Mouse (Mus musculus) ES-Bruce4 (cell line): ENCODE measurements around the gene Oxtr. TPM values are rescaled to one million over a fixed set of nuclear protein-coding genes. Genes with fewer than 3 reads are reported as not detected.
A peak's percentile ranks its signal among the peaks of the same experiment; 100 is the strongest.

Experiments used
- H3K27ac ChIP-seq: 2 replicates; pipeline ENCODE4 v1.5.1; 2012; ENCODE audit warnings: low read length, inconsistent platforms; ENCODE audit not compliant: insufficient read depth
- H3K27me3 ChIP-seq: 2 replicates; pipeline ENCODE4 v1.6.1; 2012; ENCODE audit warnings: mild to moderate bottlenecking, low read length, inconsistent platforms; ENCODE audit not compliant: control insufficient read depth, poor library complexity, insufficient read depth, severe bottlenecking
- H3K36me3 ChIP-seq: 2 replicates; pipeline ENCODE4 v1.6.1; 2012; ENCODE audit warnings: inconsistent platforms, mild to moderate bottlenecking, low read length, moderate library complexity; ENCODE audit not compliant: control insufficient read depth, poor library complexity, insufficient read depth, severe bottlenecking
- H3K4me1 ChIP-seq: one replicate; pipeline ENCODE4 v1.8.1; 2011; ENCODE audit warnings: low read length; ENCODE audit not compliant: control insufficient read depth, insufficient read depth
- H3K4me3 ChIP-seq: 2 replicates; pipeline ENCODE4 v1.5.1; 2011; ENCODE audit warnings: low read depth, mild to moderate bottlenecking, low read length
- H3K9ac ChIP-seq: 2 replicates; pipeline ENCODE4 v1.6.1; 2012; ENCODE audit warnings: low read depth, mild to moderate bottlenecking, inconsistent platforms; ENCODE audit not compliant: poor library complexity, severe bottlenecking
- H3K9me3 ChIP-seq: replicated peaks from 2 replicates; pipeline ENCODE4 v1.6.1; 2012; ENCODE audit warnings: mild to moderate bottlenecking, low read length, inconsistent platforms; ENCODE audit not compliant: control insufficient read depth, poor library complexity, insufficient read depth, severe bottlenecking
- CTCF ChIP-seq: IDR thresholded peaks from one replicate; pipeline ENCODE4 v1.8.1; 2011; ENCODE audit warnings: low read depth, low read length
- EP300 ChIP-seq: IDR thresholded peaks from 2 replicates; pipeline ENCODE4 v1.6.1; 2011; ENCODE audit warnings: low read depth, low read length; ENCODE audit not compliant: insufficient read depth
- POLR2A ChIP-seq: IDR thresholded peaks from one replicate; pipeline ENCODE4 v1.8.1; 2011; ENCODE audit warnings: low read length; ENCODE audit not compliant: insufficient read depth
- polyA plus RNA-seq: library from polyadenylated mRNA; stranded (reverse); fragments of >200 nt; gene quantifications from 2 replicates; pipeline ENCODE4 v1.2.4, GENCODE M21; 2011; ENCODE audit warnings: low read depth; ENCODE audit not compliant: missing spikeins, insufficient read depth, insufficient read length

Oxtr gene
- polyA plus RNA-seq, result 0.16 TPM in 1 of 2 replicates, not detected in the other

DNA sequence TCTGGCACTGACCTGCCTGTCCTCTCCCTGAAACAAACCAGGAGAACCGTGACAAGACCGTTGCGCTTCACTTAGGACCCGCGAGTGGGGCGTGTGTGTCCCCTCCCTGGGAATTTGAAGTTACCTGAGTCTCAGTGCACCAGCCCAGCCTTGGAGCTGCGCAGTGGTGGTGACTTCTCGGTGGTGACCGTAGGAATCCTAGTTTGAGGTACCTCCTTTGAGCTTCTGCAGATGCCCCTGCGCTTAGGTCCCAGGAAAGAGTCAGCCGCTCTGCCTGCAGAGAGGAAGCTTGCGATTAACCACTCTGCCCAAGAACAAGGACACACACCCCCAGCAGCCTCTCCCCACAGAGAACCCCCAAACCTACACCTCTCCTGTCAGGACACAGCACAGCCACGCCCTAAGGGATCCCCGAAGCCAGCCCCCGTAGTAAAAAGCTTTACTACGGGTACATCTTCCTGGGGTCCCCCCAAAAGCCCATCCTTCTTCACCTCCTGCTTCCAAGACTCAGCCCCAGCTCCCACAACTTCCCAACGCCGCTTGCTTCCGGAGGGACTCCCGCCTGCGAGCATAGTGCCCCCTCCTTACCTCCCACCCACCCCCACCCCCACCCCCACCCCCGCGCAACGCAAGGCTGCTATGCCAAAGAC is at the start of gene Oxtr:
Oxtr (minus strand) TSS at position 34 of the 650 bp plus-strand sequence.
- H3K27me3 ChIP-seq, result peaks cover 3% of the 10 kb centered on the region; the same call in 1 of the 2 replicates
- H3K4me3 ChIP-seq, result peak within 1 kb of the TSS; percentile 34
- H3K27ac ChIP-seq, result no peak within 1 kb of the TSS
- H3K9ac ChIP-seq, result no peak within 1 kb of the TSS
- TF ChIP-seq EP300 (no peak), POLR2A (no peak), CTCF (no peak)
- no peaks in the 10 kb centered on the region for H3K36me3 ChIP-seq
- H3K4me1 ChIP-seq, result no peaks in the 10 kb centered on the region
- no peaks in the 10 kb centered on the region for H3K9me3 ChIP-seq

- Histone ChIP-seq H3K36me3 (no peaks in the 10 kb centered on the region), H3K27ac (no peak overlapping the region), H3K4me3 (no peak overlapping the region), H3K27me3 (no peaks in the 10 kb centered on the region), H3K9me3 (no peaks in the 10 kb centered on the region), H3K4me1 (no peaks in the 10 kb centered on the region), H3K9ac (no peak overlapping the region)
- TF ChIP-seq CTCF (no peak), POLR2A (no peak), EP300 (no peak)
Observed at GRCm38 (mm10) chr6:112525434-112525833, 35.7 kb upstream of the Oxtr start.

DNA sequence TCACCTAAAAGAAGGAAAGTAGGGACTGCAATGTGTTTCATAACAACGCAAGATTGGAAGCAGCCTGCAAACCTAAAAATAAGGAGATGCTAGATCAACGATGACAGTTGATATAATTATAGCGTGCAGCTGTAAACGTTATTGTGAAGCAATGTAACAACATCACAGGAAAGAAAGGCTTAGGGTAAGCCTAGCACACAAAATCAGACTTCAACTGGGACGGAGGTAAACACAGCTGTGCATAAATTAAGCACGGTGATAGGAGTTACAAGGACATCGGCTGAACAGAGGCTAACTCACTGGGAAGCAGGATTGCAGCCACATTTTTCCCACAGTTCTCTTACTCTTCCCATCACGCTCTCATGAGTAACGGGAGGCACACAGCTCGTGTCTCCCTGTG is 34.7 kb upstream of the Oxtr start:
- TF ChIP-seq CTCF (no peak), POLR2A (no peak), EP300 (no peak)
- Histone ChIP-seq H3K9ac (no peak overlapping the region), H3K36me3 (no peaks in the 10 kb centered on the region), H3K27ac (no peak overlapping the region), H3K27me3 (no peaks in the 10 kb centered on the region), H3K9me3 (no peaks in the 10 kb centered on the region), H3K4me3 (no peak overlapping the region), H3K4me1 (no peaks in the 10 kb centered on the region)

DNA sequence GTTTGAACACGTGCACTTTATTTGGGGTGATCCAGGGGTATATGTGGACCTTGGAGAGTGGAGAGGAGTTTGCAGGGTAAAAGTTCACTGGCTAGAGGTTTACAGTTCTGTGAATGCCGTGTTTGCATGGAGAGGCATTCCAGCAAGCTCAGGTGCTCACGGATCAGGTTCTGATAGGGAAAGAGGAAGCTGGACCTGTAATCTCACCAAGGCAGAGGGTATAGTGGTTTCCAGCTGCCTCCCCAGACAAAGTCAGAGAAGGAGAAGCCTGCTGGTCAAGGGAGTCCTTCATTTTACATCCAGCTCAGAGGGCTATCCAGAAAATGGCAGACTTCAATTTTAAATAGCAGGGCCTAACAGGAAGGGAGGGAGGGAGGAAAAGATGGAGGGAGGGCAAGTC is 28.2 kb upstream of the Oxtr start:
- H3K9me3 ChIP-seq, result no peaks in the 10 kb centered on the region
- H3K4me3 ChIP-seq, result no peak overlapping the region
- H3K27ac ChIP-seq, result no peak overlapping the region
- H3K4me1 ChIP-seq, result no peaks in the 10 kb centered on the region
- no peak for TF ChIP-seq POLR2A
- TF ChIP-seq EP300, result no peak
- TF ChIP-seq CTCF, result no peak
- H3K9ac ChIP-seq, result no peak overlapping the region
- no peaks in the 10 kb centered on the region for H3K36me3 ChIP-seq
- no peaks in the 10 kb centered on the region for H3K27me3 ChIP-seq

DNA sequence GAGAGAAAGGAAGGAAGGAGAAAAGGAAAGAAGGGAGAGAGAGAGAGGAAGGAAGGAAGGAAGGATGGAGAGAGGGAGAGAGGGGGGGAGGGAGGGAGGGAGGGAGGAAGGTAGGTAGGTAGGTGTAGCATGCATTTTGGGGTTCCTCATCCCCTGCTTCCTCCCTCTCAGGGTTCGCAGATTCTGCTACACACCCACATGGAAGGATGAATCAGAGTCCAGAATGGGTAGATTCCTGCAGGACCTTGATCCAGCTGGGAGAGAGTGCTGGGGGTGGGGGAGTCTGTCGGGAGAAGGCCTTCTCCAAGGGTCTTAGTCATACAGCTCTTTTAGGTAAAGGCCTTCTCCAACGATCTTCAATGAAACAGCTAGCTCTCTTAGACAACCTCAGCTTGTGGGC is 27.8 kb upstream of the Oxtr start:
- Histone ChIP-seq H3K4me3 (no peak overlapping the region), H3K27ac (no peak overlapping the region), H3K9me3 (no peaks in the 10 kb centered on the region), H3K36me3 (no peaks in the 10 kb centered on the region), H3K27me3 (no peaks in the 10 kb centered on the region), H3K4me1 (no peaks in the 10 kb centered on the region), H3K9ac (no peak overlapping the region)
- no peak for TF ChIP-seq POLR2A
- TF ChIP-seq CTCF, result no peak
- TF ChIP-seq EP300, result no peak

DNA sequence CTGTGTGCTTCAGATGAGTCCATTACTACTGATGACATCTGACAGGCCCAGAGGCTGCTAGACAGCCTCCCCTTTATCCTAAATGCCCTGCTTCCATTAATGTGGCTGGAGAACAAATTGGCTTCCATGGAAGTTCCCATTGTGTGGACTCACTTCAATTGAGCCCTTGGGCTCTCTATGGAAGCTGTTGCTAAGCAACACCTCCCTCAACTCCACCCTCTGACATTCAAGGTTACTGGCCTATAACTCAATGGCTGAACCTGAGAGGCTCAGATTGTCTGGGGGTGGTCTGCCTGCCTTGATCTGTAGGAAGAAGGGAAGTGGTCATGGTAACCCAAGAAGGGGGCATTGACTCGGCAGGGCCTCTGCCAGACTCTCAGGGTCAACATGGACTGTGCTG is 26.8 kb upstream of the Oxtr start:
- Histone ChIP-seq H3K27me3 (no peaks in the 10 kb centered on the region), H3K9me3 (no peaks in the 10 kb centered on the region), H3K4me1 (no peaks in the 10 kb centered on the region), H3K27ac (no peak overlapping the region), H3K36me3 (no peaks in the 10 kb centered on the region), H3K9ac (no peak overlapping the region), H3K4me3 (no peak overlapping the region)
- TF ChIP-seq CTCF (no peak), POLR2A (no peak), EP300 (no peak)
